ENCODE assay signal across 13 mouse cellular contexts in the genomic region with DNA sequence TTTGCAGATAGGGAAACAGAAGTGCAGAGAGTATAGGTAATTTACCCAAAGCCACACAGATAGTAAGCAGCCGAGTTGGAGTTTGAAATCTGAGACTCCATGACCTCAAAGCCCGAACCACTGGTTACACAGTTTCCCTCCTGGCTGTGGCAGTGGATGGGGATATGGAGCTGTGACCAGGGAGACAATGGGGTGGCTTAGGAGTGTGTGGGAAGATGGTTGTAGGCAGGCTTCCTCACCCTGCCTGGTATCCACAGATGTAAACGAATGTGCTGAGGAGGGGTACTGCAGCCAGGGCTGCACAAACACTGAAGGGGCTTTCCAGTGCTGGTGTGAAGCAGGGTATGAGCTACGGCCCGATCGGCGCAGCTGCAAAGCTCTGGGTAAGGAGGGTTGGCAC.
"Had no signal": no experiment of that assay in that cellular context is flagged by ENCODE, and none has a peak within 500 bp of the region (broad histone marks: within the 10 kb centered on the region; RNA-seq: fewer than 3 reads in every experiment).

No protein-coding gene starts in this region.

- H3K9me3 ChIP-seq: intestine, embryonic 15.5 days; limb, embryonic 15.5 days; midbrain, embryonic 10.5 days; neural tube, embryonic 12.5 days; stomach, embryonic 15.5 days had no signal

- H3K27ac ChIP-seq: intestine, embryonic 15.5 days; left cerebral cortex, adult 2 months; limb, embryonic 15.5 days; liver, embryonic 14.5 days; midbrain, embryonic 10.5 days; neural tube, embryonic 12.5 days had no signal

- H3K4me3 ChIP-seq: intestine, embryonic 15.5 days; left cerebral cortex, adult 2 months; limb, embryonic 15.5 days; midbrain, embryonic 10.5 days; neural tube, embryonic 12.5 days; stomach, embryonic 15.5 days had no signal

- H3K4me2 ChIP-seq: intestine, embryonic 15.5 days; limb, embryonic 15.5 days; lung, embryonic 14.5 days; neural tube, embryonic 12.5 days; stomach, embryonic 15.5 days had no signal

- H3K9ac ChIP-seq: intestine, embryonic 15.5 days; limb, embryonic 15.5 days; liver, embryonic 14.5 days; lung, embryonic 14.5 days; neural tube, embryonic 12.5 days; stomach, embryonic 15.5 days had no signal

- H3K4me1 ChIP-seq: midbrain, embryonic 10.5 days; neural tube, embryonic 12.5 days; stomach, embryonic 15.5 days had no signal

- H3K27me3 ChIP-seq: intestine, embryonic 15.5 days; limb, embryonic 15.5 days; neural tube, embryonic 12.5 days; stomach, embryonic 15.5 days had no signal

- DNase-seq: kidney, adult 8-10 months; lung, embryonic 14.5 days; midbrain, embryonic 14.5 days; retina, postnatal 1 day; thymus, adult 2 months; thymus, postnatal 36 days had no signal

- ATAC-seq: intestine, embryonic 15.5 days had no signal
